Mouse (Mus musculus): ENCODE measurements around the gene Prl2c3.
"Not testable (repeated sequence)": the region's sequence is repeated elsewhere in the genome, so short reads cannot be mapped to it uniquely, and the experiment has no call there.

- TF ChIP-seq CTCF, POLR2A (IDR thresholded peaks at IDR 0.05; ENCODE audit: insufficient read depth, low read depth, low read length): not testable (repeated sequence)
Measured at GRCm38 (mm10) chr13:12848254-12848653, 48.4 kb upstream of the Prl2c3 start.

Measured in olfactory bulb, adult 2 months (tissue).